Mouse (Mus musculus): ENCODE results near the gene Scube3. TPM values are rescaled to one million over a fixed set of nuclear protein-coding genes. Genes with fewer than 3 reads are reported as not detected.

Scube3 gene
- total and polyA plus RNA-seq, 2 experiments from 2014 or later = 2.1 to 10.7 TPM

- WGBS = 40% methylated on average over 14 of the region's 14 CpGs
- peaks cover 34% of the 10 kb centered on the region for H3K36me3 ChIP-seq (ENCODE audit: insufficient read depth, low read length)
Observed at GRCm38 (mm10) chr17:28204052-28204720, 62.2 kb downstream of the Scube3 start.

GRCm38 (mm10) chr17:28205443-28205842 is 63.5 kb downstream of the Scube3 start:
- Histone ChIP-seq H3K27ac (no peak overlapping the region), H3K36me3 (ENCODE audit: insufficient read depth, low read length) (peaks cover 26% of the 10 kb centered on the region), H3K4me1 (ENCODE audit: insufficient read depth, low read length) (no peaks in the 10 kb centered on the region), H3K9ac (replicated peaks; ENCODE audit: low read length) (no peak overlapping the region), H3K27me3 (ENCODE audit: insufficient read depth, low read length) (no peaks in the 10 kb centered on the region), H3K4me3 (ENCODE audit: low read length) (no peak overlapping the region), H3K9me3 (ENCODE audit: low read length) (no peaks in the 10 kb centered on the region), H3K4me2 (ENCODE audit: low read depth, low read length) (no peak overlapping the region)
- TF ChIP-seq CTCF (IDR thresholded peaks at IDR 0.05; ENCODE audit: low read depth) = no peak
- no peak for ATAC-seq
- DNase-seq (ENCODE audit: low spot score) = no peak
- WGBS = 88% methylated on average over 8 of the region's 8 CpGs

More at GRCm38 (mm10) chr17:28204052-28204720, 62.2 kb downstream of the Scube3 start:
- Histone ChIP-seq H3K27ac (no peak overlapping the region), H3K9me3 (ENCODE audit: low read length) (no peaks in the 10 kb centered on the region), H3K27me3 (ENCODE audit: insufficient read depth, low read length) (no peaks in the 10 kb centered on the region), H3K9ac (replicated peaks; ENCODE audit: low read length) (no peak overlapping the region), H3K4me3 (ENCODE audit: low read length) (no peak overlapping the region), H3K4me1 (ENCODE audit: insufficient read depth, low read length) (no peaks in the 10 kb centered on the region), H3K4me2 (ENCODE audit: low read depth, low read length) (no peak overlapping the region)
- ATAC-seq (no peak; the same call in 1 of the 2 replicates), DNase-seq (ENCODE audit: low spot score) (peak; percentile 79)
- TF ChIP-seq CTCF (IDR thresholded peaks at IDR 0.05; ENCODE audit: low read depth) = peak; percentile 93

- Histone ChIP-seq H3K9me3 (ENCODE audit: low read length) (no peaks in the 10 kb centered on the region), H3K27ac (peak overlapping the region; percentile 74), H3K36me3 (ENCODE audit: insufficient read depth, low read length) (peaks cover 12% of the 10 kb centered on the region), H3K27me3 (ENCODE audit: insufficient read depth, low read length) (no peaks in the 10 kb centered on the region), H3K4me3 (ENCODE audit: low read length) (no peak overlapping the region), H3K4me1 (ENCODE audit: insufficient read depth, low read length) (no peaks in the 10 kb centered on the region), H3K4me2 (ENCODE audit: low read depth, low read length) (no peak overlapping the region), H3K9ac (replicated peaks; ENCODE audit: low read length) (0 out of 2 replicates have a peak overlapping the region, but pooled peaks have one; percentile 33)
- DNase-seq (ENCODE audit: low spot score) = no peak
- 74% methylated on average over 8 of the region's 8 CpGs for WGBS
- TF ChIP-seq CTCF (IDR thresholded peaks at IDR 0.05; ENCODE audit: low read depth) = no peak
- no peak for ATAC-seq
Observed at GRCm38 (mm10) chr17:28207092-28207491, 65.2 kb downstream of the Scube3 start.

- Histone ChIP-seq H3K9me3 (ENCODE audit: low read length) (no peaks in the 10 kb centered on the region), H3K27me3 (ENCODE audit: insufficient read depth, low read length) (no peaks in the 10 kb centered on the region), H3K9ac (replicated peaks; ENCODE audit: low read length) (peak within 1 kb of the TSS; percentile 33), H3K27ac (peak within 1 kb of the TSS; percentile 74), H3K4me2 (ENCODE audit: low read depth, low read length) (peak within 1 kb of the TSS; percentile 41), H3K4me1 (ENCODE audit: insufficient read depth, low read length) (no peaks in the 10 kb centered on the region), H3K36me3 (ENCODE audit: insufficient read depth, low read length) (peaks cover 5% of the 10 kb centered on the region), H3K4me3 (ENCODE audit: low read length) (peak within 1 kb of the TSS; percentile 15; the same call in 1 of the 2 replicates)
- peak; percentile 62 for TF ChIP-seq CTCF (IDR thresholded peaks at IDR 0.05; ENCODE audit: low read depth)
- 25% methylated on average over 25 of the region's 26 CpGs for WGBS
- DNase-seq (ENCODE audit: low spot score) (peak; percentile 70), ATAC-seq (peak; percentile 48)
Observed at GRCm38 (mm10) chr17:28207591-28208313, 65.8 kb downstream of the Scube3 start, which contains the start of gene Def6. TSS of gene Def6 (plus strand) at chr17:28207778.

- peaks cover under 1% of the 10 kb centered on the region; the same call in 1 of the 2 replicates for H3K36me3 ChIP-seq (ENCODE audit: insufficient read depth, low read length)
- TF ChIP-seq CTCF (IDR thresholded peaks at IDR 0.05; ENCODE audit: low read depth) = no peak
- no peaks in the 10 kb centered on the region for H3K27me3 ChIP-seq (ENCODE audit: insufficient read depth, low read length)
- H3K4me2 ChIP-seq (ENCODE audit: low read depth, low read length) = peak overlapping the region; percentile 41
- ATAC-seq (no peak), DNase-seq (ENCODE audit: low spot score) (no peak)
- H3K4me3 ChIP-seq (ENCODE audit: low read length) = no peak overlapping the region
- no peaks in the 10 kb centered on the region for H3K4me1 ChIP-seq (ENCODE audit: insufficient read depth, low read length)
- H3K9ac ChIP-seq (replicated peaks; ENCODE audit: low read length) = peak overlapping the region; percentile 33; the same call in 1 of the 2 replicates
- H3K9me3 ChIP-seq (ENCODE audit: low read length) = no peaks in the 10 kb centered on the region
- WGBS = 81% methylated on average over 8 of the region's 8 CpGs
- no peak overlapping the region for H3K27ac ChIP-seq
Observed at GRCm38 (mm10) chr17:28208314-28208612, 66.3 kb downstream of the Scube3 start.

- no peak overlapping the region for H3K27ac ChIP-seq
- no peak overlapping the region for H3K4me3 ChIP-seq (ENCODE audit: low read length)
- no peak overlapping the region for H3K9ac ChIP-seq (replicated peaks; ENCODE audit: low read length)
- H3K9me3 ChIP-seq (ENCODE audit: low read length) = no peaks in the 10 kb centered on the region
- no peaks in the 10 kb centered on the region for H3K36me3 ChIP-seq (ENCODE audit: insufficient read depth, low read length)
- ATAC-seq (no peak), DNase-seq (ENCODE audit: low spot score) (no peak)
- TF ChIP-seq CTCF (IDR thresholded peaks at IDR 0.05; ENCODE audit: low read depth) = no peak
- H3K27me3 ChIP-seq (ENCODE audit: insufficient read depth, low read length) = no peaks in the 10 kb centered on the region
- H3K4me1 ChIP-seq (ENCODE audit: insufficient read depth, low read length) = no peaks in the 10 kb centered on the region
- no peak overlapping the region for H3K4me2 ChIP-seq (ENCODE audit: low read depth, low read length)
- 66% methylated on average over 4 of the region's 4 CpGs for WGBS
Observed at GRCm38 (mm10) chr17:28209457-28210110, 67.6 kb downstream of the Scube3 start.

Measured in hindbrain, postnatal 0 days (tissue).